Mouse (Mus musculus) liver, embryonic 14.5 days (tissue): ENCODE measurements around the gene Htr7. TPM values are rescaled to one million over a fixed set of nuclear protein-coding genes. Genes with fewer than 3 reads are reported as not detected.

Experiments
- ATAC-seq: fragments of 200-750 bp; cut with Nextera tagmentation; 2 replicates; pipeline ENCODE4 v1.8.0; 2017; ENCODE audit warnings: moderate number of reproducible peaks, mild to moderate bottlenecking, moderate library complexity; ENCODE audit not compliant: insufficient read depth
- DNase-seq, 3 experiments: peaks; one replicate each; pipeline ENCODE4 v3.0.0-alpha.2; 2012 to 2013; ENCODE audit warnings: low read depth in 3 of 3, low spot score in 3 of 3
- H3K27ac ChIP-seq: fragments of 300-500 bp; sonication (generic); 2 replicates; pipeline ENCODE4 v1.5.1; 2014; ENCODE audit warnings: moderate library complexity, mild to moderate bottlenecking, control low read depth, inconsistent platforms
- H3K27me3 ChIP-seq: fragments of 300-500 bp; sonication (generic); 2 replicates; pipeline ENCODE4 v1.6.1; 2014; ENCODE audit warnings: mild to moderate bottlenecking, low read length, moderate library complexity; ENCODE audit not compliant: control insufficient read depth, insufficient read depth
- H3K36me3 ChIP-seq: fragments of 300-500 bp; sonication (generic); replicated peaks from 2 replicates; pipeline ENCODE4 v1.6.1; 2014; ENCODE audit warnings: low read depth; ENCODE audit not compliant: control insufficient read depth, insufficient read depth
- H3K4me1 ChIP-seq, 2 experiments: fragments of 200-500 bp in 1 of 2; fragments of 300-500 bp in 1 of 2; sonication (generic) in 1 of 2; replicated peaks; 2 replicates each; pipeline ENCODE4 v1.6.1; 2012 to 2014; ENCODE audit warnings: antibody characterized with exemption in 1 of 2, inconsistent platforms in 1 of 2, low read length in 1 of 2; ENCODE audit not compliant: control insufficient read depth in 2 of 2, insufficient read depth in 2 of 2
- H3K4me2 ChIP-seq: fragments of 300-500 bp; sonication (generic); 2 replicates; pipeline ENCODE4 v1.6.1; 2014; ENCODE audit warnings: low read depth, mild to moderate bottlenecking, control low read depth, moderate library complexity
- H3K4me3 ChIP-seq, 2 experiments: fragments of 200-500 bp in 1 of 2; fragments of 300-500 bp in 1 of 2; sonication (generic) in 1 of 2; 2 replicates each; pipeline ENCODE4 v1.5.1; 2012 to 2014; ENCODE audit warnings: low read depth in 2 of 2, low read length in 2 of 2, mild to moderate bottlenecking in 2 of 2, control low read depth in 1 of 2, inconsistent platforms in 1 of 2, moderate library complexity in 1 of 2; ENCODE audit not compliant: insufficient read depth in 1 of 2
- H3K9ac ChIP-seq: fragments of 300-500 bp; sonication (generic); replicated peaks from 2 replicates; pipeline ENCODE4 v1.6.1; 2014; ENCODE audit warnings: mild to moderate bottlenecking, control low read depth, moderate library complexity
- H3K9me3 ChIP-seq: fragments of 300-500 bp; sonication (generic); 2 replicates; pipeline ENCODE4 v1.6.1; 2016; ENCODE audit warnings: low read length, mixed read lengths; ENCODE audit not compliant: control insufficient read depth
- CTCF ChIP-seq: IDR thresholded peaks from 2 replicates; pipeline ENCODE4 v1.5.1; 2016; ENCODE audit warnings: antibody characterized with exemption, low read depth, control low read depth
- EP300 ChIP-seq: IDR thresholded peaks from 2 replicates; pipeline ENCODE4 v1.6.1; 2016; ENCODE audit warnings: antibody characterized with exemption, low read depth
- WGBS: fragments of 180-500 bp; shearing (Covaris S2); extraction: QIAGEN DNeasy Blood & Tissue Kit; methylation state at CpG from one replicate; pipeline ENCODE4 v1.1.7; 2014; ENCODE audit not compliant: insufficient replicate concordance; 5-methylcytosine and 5-hydroxymethylcytosine counted together
- polyA plus RNA-seq, 2 experiments: library from polyadenylated mRNA; depleted of rRNA in 1 of 2; stranded (reverse) in 1 of 2; unstranded in 1 of 2; fragments of >200 nt; fragmentation: Nextera tagmentation in 1 of 2; extraction: Ambion mirVana in 1 of 2; gene quantifications; 2 replicates each; pipeline versions ENCODE4 v1.2.1 to v1.2.3; 2012 to 2014

Gene Htr7
- polyA plus RNA-seq, 2 experiments = 0.01 TPM; not detected in 1

DNA sequence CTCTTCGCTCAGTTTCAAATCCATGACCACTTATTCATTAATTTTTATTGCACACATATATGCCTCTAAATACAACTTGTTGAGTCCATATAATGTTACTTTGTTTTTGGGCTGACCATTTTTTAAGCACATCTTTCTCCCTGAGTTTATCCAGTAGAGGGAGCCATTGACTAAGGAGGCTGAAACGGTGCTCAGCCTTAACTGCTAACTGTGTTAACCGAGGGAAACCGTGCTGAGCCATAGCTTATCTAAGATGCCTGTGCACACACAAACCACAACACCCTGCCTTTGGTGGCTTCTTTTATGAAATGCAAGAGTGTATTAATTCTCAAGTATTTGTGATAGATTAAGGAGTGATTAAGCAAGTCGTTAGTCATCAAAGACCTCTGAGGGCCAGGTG, 33.5 kb upstream of the Htr7 start:
- no peak overlapping the region for H3K4me3 ChIP-seq
- no peaks in the 10 kb centered on the region for H3K4me1 ChIP-seq
- no peak overlapping the region for H3K27ac ChIP-seq
- H3K36me3 ChIP-seq = peaks cover 22% of the 10 kb centered on the region
- H3K9me3 ChIP-seq = no peaks in the 10 kb centered on the region
- no peak overlapping the region for H3K4me2 ChIP-seq
- peak; percentile 51; the same call in 1 of the 2 replicates for ATAC-seq
- H3K9ac ChIP-seq = no peak overlapping the region
- no peak for TF ChIP-seq EP300
- TF ChIP-seq CTCF = peak; percentile 60
- H3K27me3 ChIP-seq = no peaks in the 10 kb centered on the region
- peak; percentile 14 to 22 (median 15) for DNase-seq
- WGBS = 22% methylated on average over 5 of the region's 5 CpGs

DNA sequence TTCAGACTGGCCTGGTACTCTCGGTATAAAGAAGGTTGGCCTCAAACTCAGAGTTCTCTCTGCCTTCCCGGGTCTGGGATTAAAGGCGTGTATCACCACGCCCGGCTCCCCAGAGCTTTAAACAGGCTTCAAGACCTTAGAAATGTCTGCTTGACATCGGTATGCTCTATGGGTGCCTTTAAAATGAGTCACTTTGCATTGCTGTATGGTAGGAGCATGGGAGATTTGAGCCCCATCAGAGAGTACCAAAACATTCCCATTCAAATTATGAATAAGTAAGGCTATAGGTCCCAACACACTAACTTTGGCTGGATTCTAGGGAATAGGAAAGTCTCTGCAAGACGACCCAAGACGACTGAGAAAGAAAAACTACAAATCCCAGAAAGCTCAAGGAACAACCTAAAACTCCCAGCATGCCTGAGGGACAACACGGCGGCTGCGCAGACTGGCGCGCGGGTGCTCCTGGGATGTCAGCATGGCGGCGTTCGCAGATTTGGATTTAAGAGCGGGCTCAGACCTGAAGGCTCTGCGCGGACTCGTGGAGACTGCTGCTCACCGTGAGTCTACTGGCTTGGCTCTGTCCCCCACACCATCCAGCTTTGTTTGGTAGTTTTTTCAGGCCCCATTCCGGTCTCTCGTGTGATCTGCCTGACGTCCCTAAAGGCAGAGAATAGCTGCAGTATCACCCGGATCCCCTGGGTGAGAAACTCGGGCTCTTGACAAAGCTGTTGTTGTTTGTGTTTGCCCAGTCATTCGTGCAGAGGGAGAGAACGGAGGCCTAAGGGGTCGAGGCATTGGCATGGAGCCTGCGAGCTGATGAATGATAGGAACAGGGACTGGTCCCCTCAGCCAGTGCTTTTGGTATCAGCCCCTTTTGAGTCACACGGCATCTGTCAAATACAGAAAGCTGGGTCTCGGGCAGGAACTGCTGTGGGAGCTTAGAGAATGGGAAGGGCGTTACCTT, 26.2 kb upstream of the Htr7 start, which contains the start of gene Rpp30:
TSS of gene Rpp30 (plus strand) at position 455 of the 964 bp plus-strand sequence.
- Histone ChIP-seq H3K27ac (peak within 1 kb of the TSS; percentile 49), H3K9ac (peak within 1 kb of the TSS; percentile 87), H3K4me1 (peaks cover 6 to 7% of the 10 kb centered on the region in 2 experiments), H3K4me2 (peak within 1 kb of the TSS; percentile 83), H3K4me3 (peak within 1 kb of the TSS; percentile 92 to 99), H3K27me3 (no peaks in the 10 kb centered on the region), H3K36me3 (peaks cover 6% of the 10 kb centered on the region), H3K9me3 (no peaks in the 10 kb centered on the region)
- DNase-seq (peak; percentile 74 to 79 (median 75)), ATAC-seq (peak; percentile 89)
- TF ChIP-seq EP300 (no peak), CTCF (0 out of 2 replicates have a peak, but pooled peaks have one; percentile 5)
- 2% methylated on average over 34 of the region's 34 CpGs for WGBS

GRCm38 (mm10) chr19:36082606-36083261, 25.4 kb upstream of the Htr7 start:
- Histone ChIP-seq H3K4me2 (peak overlapping the region; percentile 83), H3K4me1 (peaks cover 6 to 7% of the 10 kb centered on the region in 2 experiments), H3K27ac (peak overlapping the region; percentile 49; the same call in 1 of the 2 replicates), H3K36me3 (no peaks in the 10 kb centered on the region; the same call in 1 of the 2 replicates), H3K27me3 (no peaks in the 10 kb centered on the region), H3K9ac (no peak overlapping the region; the same call in 1 of the 2 replicates), H3K9me3 (no peaks in the 10 kb centered on the region), H3K4me3 (peak overlapping the region; percentile 92 to 99; a peak in 3 of 4 replicates)
- TF ChIP-seq CTCF (peak; percentile 72), EP300 (no peak)
- ATAC-seq (peak; percentile 58; the same call in 1 of the 2 replicates), DNase-seq (peak; percentile 44 to 58 (median 51))
- WGBS = 40% methylated on average over 7 of the region's 7 CpGs

- no peak for TF ChIP-seq CTCF
- no peak for TF ChIP-seq EP300
- H3K4me2 ChIP-seq = no peak overlapping the region
- no peak for DNase-seq
- H3K27ac ChIP-seq = no peak overlapping the region
- ATAC-seq = no peak
- no peak overlapping the region for H3K9ac ChIP-seq
- no peak overlapping the region for H3K4me3 ChIP-seq
- H3K9me3 ChIP-seq = no peaks in the 10 kb centered on the region
- H3K36me3 ChIP-seq = no peaks in the 10 kb centered on the region
- 42% methylated on average over 2 of the region's 2 CpGs for WGBS
- H3K4me1 ChIP-seq = no peaks in the 10 kb centered on the region
- peaks cover 6% of the 10 kb centered on the region for H3K27me3 ChIP-seq
These were observed 5.7 kb upstream of the Htr7 start for GRCm38 (mm10) chr19:36062801-36063529.
